Mouse (Mus musculus) thymus, postnatal 4 days (tissue): ENCODE results near the gene Mettl7a3.
A peak's percentile ranks its signal among the peaks of the same experiment; 100 is the strongest.
"Not testable (repeated sequence)": the region's sequence is repeated elsewhere in the genome, so short reads cannot be mapped to it uniquely, and the experiment has no call there.

Source experiments
- DNase-seq: peaks from one replicate; pipeline ENCODE4 v3.0.0; 2021

The Mettl7a3 gene

GRCm38 (mm10) chr15:100334629-100335028 lies at the start of gene Mettl7a3:
Gene Mettl7a3 (plus strand): TSS chr15:100334929.
- DNase-seq: no peak

- DNase-seq: no peak
Observed at GRCm38 (mm10) chr15:100288980-100289379, 45.7 kb upstream of the Mettl7a3 start.

DNA sequence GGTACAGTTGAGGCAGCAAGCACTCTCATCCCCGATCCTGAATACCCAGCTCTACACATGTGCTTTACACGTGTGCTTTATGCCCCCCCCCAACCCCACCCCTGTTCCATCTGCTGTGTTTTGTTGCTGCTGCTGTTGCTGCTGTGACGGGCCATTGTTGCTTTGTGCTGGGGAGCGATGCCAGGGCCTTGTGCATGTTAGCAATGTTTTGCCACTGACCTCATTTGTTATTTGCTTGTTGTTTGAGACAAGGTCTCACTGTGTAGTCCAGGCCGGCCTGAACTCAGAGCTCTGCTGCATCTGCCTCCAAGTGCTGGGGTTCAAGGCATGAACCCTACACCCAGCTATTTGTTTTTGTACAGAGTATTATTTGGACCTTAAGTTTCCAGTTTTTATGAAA lies 43.9 kb upstream of the Mettl7a3 start:
- no peak for DNase-seq

GRCm38 (mm10) chr15:100292326-100292725 lies 42.4 kb upstream of the Mettl7a3 start:
- DNase-seq: no peak

- no peak for DNase-seq
Observed at GRCm38 (mm10) chr15:100297856-100298255, 36.9 kb upstream of the Mettl7a3 start.

- DNase-seq: no peak
Observed at GRCm38 (mm10) chr15:100300499-100300898, 34.2 kb upstream of the Mettl7a3 start.

- no peak for DNase-seq
Observed at GRCm38 (mm10) chr15:100301556-100301955, 33.2 kb upstream of the Mettl7a3 start.

DNA sequence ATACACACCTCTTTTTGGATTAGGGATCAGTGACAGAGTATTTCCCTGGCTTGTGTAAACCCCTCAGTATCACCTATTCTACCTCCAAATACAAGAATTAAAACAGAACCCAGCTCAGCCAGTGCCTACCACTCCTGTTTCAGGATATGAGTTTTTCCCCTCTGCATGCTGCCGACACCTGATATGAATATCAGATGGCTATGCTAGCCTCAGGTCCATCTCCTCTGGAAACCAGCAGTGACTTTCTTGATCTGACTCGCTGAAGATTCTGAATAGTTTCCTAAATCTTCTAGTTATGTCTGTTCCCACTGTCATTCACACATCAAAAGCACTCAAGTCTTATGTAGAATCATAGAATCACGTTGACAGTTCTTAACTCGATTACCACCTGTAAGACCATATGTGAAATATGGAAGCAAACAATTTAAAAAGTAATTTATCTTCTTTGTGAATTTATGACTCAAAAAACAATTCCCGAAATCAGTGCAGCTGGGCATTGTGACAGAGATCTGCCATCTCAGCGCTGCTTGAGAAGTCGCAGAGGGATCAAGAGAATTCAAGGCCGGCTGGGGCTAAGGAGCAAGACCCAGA lies 31.2 kb upstream of the Mettl7a3 start:
- no peak for DNase-seq

DNA sequence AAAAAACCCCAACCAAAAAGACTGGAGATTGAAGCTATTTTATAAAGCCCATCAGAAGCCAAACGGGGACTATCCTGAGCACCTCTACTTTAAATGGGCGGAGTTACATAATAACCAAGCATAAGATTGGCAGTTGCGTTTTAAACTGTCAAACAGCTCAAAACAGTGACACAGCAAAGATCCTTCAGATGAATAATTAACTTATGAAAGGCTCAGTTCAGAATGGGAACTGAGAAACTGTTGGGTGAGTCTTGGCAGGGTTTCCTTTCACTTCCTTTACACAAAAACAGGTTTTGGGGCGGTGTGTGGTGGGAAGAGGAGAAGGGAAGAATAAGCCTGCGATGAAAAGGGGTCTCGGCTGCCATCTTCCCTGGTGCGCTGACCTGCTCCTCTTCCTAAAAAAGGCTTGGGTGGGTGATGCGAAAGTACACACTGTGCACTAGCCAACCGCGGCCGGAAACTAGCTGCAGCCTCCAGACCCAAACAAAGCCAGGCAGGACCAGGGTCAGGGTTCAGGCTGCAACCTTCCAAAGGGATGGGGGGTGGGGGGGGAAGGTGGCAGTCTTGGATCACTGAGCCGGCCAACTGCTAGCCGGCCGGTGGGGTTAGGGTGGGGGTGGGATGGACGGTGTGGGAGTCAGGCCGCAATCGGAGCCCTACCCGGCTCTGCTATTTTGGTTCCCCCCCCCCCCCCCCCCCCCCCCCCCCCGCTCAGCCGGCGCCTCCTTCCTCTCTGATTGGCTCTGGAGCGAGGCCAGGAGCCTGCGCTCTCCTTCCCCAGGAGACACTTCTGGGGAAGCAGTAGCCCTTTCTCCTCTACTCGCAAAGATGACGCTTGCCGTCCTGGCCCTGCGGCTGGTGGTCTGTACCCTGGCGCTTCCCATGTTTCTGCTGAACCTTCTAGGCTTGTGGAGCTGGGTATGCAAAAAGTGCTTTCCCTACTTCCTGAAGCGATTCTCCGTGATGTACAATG lies 30.4 kb upstream of the Mettl7a3 start, which contains the start of gene Mettl7a1:
TSS of gene Mettl7a1 (plus strand) at position 122 of the 973 bp plus-strand sequence.
- DNase-seq: peak; percentile 69

DNA sequence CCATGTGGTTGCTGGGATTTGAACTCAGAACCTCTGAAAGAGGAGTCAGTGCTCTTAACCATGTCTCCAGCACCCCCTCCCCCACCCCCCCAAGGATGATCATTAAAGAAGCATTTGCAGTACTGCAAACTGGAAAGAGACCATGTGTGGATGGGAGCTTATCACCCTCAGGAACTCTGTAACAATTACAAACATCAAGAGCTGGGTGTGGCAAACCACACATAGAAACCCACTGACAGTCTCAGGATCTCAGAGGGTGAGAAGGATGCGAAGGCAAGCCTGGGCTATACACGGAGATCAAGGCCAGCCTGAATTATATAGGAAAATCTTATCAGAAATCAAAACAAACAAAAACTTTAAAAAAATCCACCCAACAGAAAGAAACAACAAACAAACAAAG lies 28.5 kb upstream of the Mettl7a3 start:
- no peak for DNase-seq

DNA sequence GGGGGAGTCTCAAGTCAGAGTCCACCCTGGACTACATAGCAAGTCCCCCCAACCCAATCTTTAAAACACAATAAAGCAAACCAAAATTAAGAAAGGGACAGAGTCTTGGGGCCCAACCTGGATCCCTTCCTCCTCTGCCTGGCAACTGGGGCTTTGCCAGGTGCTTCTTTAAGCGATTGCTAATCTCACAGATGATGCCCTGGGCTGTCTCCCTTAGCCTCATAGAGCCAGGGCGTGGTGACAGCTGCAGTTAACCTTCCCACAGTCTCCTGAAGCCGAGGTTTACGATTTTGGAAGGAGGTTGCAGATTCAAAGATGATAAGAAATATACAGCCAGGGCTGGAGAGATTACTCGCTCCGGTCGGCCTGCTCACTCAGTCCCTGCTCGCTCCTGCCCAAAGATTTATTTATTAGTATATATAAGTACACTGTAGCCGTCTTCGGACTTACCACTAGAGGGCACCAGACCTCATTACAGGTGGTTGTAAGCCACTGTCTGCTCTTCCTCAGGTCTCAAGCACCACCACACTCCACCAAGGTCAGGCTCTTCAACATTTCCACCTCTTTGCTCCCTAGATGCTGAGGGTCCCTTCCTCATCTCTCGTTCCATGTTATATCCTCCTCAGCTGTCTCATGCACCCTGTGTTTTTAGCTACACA lies 27.2 kb upstream of the Mettl7a3 start:
- DNase-seq: peak; percentile 58

- DNase-seq: no peak
Observed at GRCm38 (mm10) chr15:100312346-100312745, 22.4 kb upstream of the Mettl7a3 start.

DNA sequence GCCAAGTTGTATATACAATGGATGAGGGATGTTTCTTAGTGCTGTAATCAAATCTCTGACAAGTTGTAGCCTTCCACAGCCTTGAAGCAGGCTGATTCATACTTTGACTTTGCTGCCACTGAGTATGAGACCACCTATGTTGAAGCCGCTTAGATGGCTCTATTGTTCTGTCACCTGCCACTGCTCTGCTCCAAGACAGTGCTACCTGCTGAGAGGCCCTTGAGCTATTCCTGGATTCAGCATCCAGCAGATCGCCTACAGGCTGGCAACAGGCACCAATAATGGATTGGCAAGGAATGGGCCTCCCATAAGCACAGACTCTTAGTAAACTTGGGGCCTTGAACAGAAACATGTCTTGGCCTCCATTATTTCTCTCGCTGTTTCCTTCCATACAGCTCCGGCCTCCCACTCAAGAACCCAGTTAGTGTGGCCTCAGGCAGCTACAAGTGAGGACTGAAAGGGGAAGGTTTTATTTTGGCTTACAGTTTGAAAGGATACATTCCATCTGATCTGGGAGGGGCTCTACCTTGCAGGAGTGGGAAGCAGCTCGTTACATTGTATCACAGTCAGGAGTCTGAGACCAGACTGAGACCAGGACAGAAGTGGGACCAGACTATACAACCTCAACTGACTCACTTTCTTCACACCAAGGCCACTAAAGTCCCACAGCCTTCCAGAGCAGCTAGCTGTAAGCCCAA lies 20.1 kb upstream of the Mettl7a3 start:
- DNase-seq: no peak

- not testable (repeated sequence) for DNase-seq
Observed at GRCm38 (mm10) chr15:100318014-100318671, 16.6 kb upstream of the Mettl7a3 start.

- no peak for DNase-seq
Observed at GRCm38 (mm10) chr15:100319884-100320283, 14.8 kb upstream of the Mettl7a3 start.

DNA sequence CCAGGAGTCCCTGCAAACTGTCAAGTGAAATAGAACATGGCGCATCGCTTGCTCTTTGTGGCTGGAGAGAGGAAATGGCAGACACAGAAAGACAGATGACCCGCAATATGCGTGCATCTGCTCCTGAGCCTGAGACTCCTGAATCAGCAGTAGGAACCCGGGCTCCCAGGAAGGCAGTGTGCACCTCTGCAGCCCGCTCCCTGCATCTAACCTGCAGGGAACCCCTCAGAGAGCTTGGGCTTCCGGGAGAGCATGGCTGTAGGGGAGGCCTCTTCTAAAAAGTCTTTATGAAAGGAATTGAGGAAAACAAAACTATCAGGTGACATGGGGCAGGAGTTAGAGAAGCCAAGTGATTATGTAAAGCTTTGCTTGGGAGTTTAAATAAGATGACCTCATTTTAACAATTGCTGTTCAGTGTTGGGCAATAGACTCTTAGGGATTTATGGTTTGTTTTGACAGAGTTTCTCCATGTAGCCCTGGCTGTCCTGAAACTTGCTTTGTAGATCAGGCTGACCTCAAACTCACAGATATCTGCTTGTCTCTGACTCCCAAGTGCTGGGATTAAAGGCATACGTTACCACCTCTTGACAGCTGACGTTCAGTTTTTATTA lies 14.3 kb upstream of the Mettl7a3 start:
- no peak for DNase-seq

DNA sequence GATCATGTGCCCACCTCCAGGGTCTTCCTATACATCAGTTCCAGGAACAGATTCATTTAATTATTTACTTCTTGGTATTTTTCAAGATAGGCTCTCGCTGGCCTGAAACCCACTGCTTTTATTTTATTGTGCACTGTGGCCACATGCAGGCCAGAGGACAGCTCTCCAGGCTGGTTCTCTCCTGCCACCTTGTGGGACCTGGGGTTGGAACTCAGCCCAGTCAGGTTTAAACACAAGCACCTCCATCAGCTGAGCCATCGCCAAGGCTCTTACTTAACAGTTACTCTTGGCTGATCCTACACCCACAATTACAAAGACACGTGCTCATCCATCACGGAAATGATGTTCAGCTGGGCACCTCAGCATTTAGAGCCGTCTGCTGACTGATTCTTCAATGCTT lies 13.6 kb upstream of the Mettl7a3 start:
- no peak for DNase-seq

DNA sequence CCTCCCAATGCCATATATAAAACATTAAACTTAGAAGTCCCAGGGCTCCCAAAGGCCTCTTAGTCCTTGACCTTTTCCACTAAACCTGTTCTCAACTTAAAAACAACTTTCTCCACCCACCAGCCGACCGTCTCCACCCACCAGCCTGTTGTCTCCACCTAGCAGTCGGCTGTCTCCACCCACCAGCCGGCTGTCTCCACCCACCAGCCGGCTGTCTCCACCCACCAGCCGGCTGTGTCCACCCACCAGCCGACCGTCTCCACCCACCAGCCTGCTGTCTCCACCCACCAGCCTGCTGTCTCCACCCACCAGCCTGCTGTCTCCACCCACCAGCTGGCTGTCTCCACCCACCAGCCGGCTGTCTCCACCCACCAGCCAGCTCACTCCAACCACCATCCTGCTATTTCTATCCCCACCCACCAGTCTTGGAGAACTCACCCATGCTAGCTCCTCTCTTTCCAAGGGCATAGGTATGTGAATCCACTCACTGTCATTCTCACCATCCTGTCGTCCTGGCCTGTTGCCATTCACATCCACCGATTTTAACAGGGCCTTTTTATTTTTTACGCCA lies 10.6 kb upstream of the Mettl7a3 start:
- no peak for DNase-seq

- DNase-seq: no peak
Observed at GRCm38 (mm10) chr15:100325235-100325634, 9.5 kb upstream of the Mettl7a3 start.

DNA sequence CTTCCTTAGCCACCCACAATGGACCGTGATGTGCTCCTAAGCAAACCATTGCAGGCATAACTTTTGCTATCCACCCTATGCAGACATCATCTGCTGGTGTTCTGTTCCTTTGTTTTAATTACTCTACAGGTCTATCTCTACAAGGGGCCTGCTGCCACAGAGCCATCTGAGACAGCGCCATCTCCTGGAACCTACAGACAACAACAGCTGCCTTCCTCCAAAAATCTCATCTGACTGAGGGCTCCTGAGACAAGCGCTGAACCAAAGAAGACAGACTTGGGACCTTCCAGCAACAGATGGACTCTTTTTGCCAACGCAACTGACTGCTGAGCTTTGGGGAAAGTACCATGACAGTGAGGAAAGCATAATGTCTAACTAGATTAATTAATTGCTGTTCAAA lies 6.6 kb upstream of the Mettl7a3 start:
- not testable (repeated sequence) for DNase-seq

DNA sequence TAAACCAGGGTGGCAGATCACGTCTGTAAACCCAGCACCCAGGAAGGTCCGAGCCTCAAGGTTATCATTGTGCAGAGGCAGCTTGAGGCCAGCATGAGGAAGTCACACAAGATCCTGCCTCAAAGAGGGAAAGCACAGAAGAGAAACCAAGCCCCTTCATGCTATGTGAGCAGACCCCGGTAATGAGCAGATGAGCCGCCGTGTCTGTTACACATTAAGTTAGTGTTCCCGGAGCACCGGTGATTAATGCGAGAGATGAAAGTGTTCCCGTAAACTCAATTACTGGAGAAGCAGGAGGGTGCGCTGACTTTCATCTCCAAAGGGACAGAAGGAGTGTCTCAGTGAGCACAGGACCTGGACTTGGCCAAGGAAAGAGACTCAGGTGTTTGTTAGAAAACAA lies 5.4 kb upstream of the Mettl7a3 start:
- not testable (repeated sequence) for DNase-seq

DNA sequence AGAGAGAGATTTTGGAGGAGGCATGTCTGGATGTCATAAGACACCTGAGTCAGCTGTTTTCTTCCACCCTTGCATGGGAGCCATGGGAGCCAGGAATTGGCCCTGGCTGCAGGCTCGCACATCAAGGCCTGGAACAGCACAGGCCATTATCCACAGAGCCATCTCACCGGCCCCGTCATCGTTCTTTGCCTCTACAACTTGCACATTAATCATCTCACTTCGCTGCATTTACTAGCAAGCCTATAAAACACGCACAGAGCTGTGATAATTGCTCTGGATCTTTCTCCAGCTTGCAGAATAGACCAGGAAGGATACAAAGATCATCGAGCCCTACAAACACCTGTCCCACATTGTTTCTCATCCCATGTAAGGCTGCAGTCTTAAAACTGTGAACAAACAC lies 4.0 kb upstream of the Mettl7a3 start:
- no peak for DNase-seq
